ENCODE assay signal across 34 mouse cellular contexts in genomic region chr9:114022141-114022540, GRCm38 (mm10). TPM values are rescaled to one million over a fixed set of nuclear protein-coding genes. Genes with fewer than 3 reads are reported as not detected.
"Had no signal": no experiment of that assay in that cellular context is flagged by ENCODE, and none has a peak within 500 bp of the region (broad histone marks: within the 10 kb centered on the region; RNA-seq: fewer than 3 reads in every experiment).

No protein-coding gene starts in this region.

- DNase-seq: left cerebral cortex, postnatal 4 days; liver; liver, embryonic 13.5 days; liver, postnatal 0 days; lung, adult 18-20 months; lung, adult 2 months; lung, embryonic 14.5 days; lung, postnatal 10 days; lung, postnatal 14 days; lung, postnatal 36 days; lung, postnatal 4 days; midbrain, embryonic 14.5 days had no signal

- H3K4me2 ChIP-seq: limb, embryonic 12.5 days; limb, embryonic 13.5 days; limb, embryonic 15.5 days; liver, embryonic 11.5 days; liver, embryonic 12.5 days; liver, embryonic 13.5 days; liver, embryonic 15.5 days; lung, embryonic 14.5 days; lung, embryonic 15.5 days; midbrain, embryonic 11.5 days; midbrain, embryonic 12.5 days; midbrain, embryonic 13.5 days; midbrain, embryonic 15.5 days; neural tube, embryonic 12.5 days had no signal

- H3K27me3 ChIP-seq: midbrain, embryonic 12.5 days; midbrain, embryonic 13.5 days; midbrain, embryonic 15.5 days; neural tube, embryonic 12.5 days had no signal

- H3K4me3 ChIP-seq: limb, embryonic 10.5 days; limb, embryonic 12.5 days; limb, embryonic 13.5 days; limb, embryonic 15.5 days; liver, embryonic 12.5 days; liver, embryonic 13.5 days; liver, embryonic 15.5 days; lung, embryonic 15.5 days; megakaryocyte, embryonic 14.5 days; midbrain, embryonic 10.5 days; midbrain, embryonic 12.5 days; midbrain, embryonic 13.5 days; midbrain, embryonic 15.5 days; neural tube, embryonic 12.5 days had no signal

- H3K36me3 ChIP-seq: limb, embryonic 10.5 days; limb, embryonic 12.5 days; limb, embryonic 13.5 days; limb, embryonic 15.5 days; liver, embryonic 12.5 days; liver, embryonic 13.5 days; liver, embryonic 15.5 days; lung, embryonic 15.5 days; midbrain, embryonic 10.5 days; midbrain, embryonic 12.5 days; midbrain, embryonic 13.5 days; midbrain, embryonic 15.5 days; neural tube, embryonic 12.5 days had no signal

RNA-seq across cellular contexts. Expression of gene Fbxl2, which starts 23.9 kb away (rescaled TPM):
- total RNA-seq: liver, adult 2 months had no signal

RNA-seq across cellular contexts. Expression of gene Susd5, which starts 34.8 kb away (rescaled TPM):
- total RNA-seq: liver, adult 2 months; megakaryocyte progenitor cell, adult 5-6 weeks; megakaryocyte, adult 5-6 weeks; megakaryocyte-erythroid progenitor cell, adult 5-6 weeks; monocyte, adult 5-6 weeks had no signal
- polyA plus RNA-seq: liver, adult 2 months; liver, embryonic 12.5 days; liver, embryonic 13.5 days; liver, postnatal 0 days; lung, postnatal 0 days; macrophage had no signal
